Mouse (Mus musculus) forelimb bud, embryonic 11.5 days (tissue): Measurements from ENCODE around the gene St8sia1.

ENCODE experiments used
- DNase-seq: peaks from one replicate; pipeline ENCODE4 v3.0.0-alpha.2; 2012; ENCODE audit warnings: low read depth, low spot score

Gene St8sia1

GRCm38 (mm10) chr6:142865199-142865598 lies 99.1 kb downstream of the St8sia1 start:
- no peak for DNase-seq

GRCm38 (mm10) chr6:142863881-142864280 lies 100.4 kb downstream of the St8sia1 start:
- DNase-seq, result no peak

- no peak for DNase-seq
These were observed 102.0 kb downstream of the St8sia1 start for GRCm38 (mm10) chr6:142862265-142862664.

GRCm38 (mm10) chr6:142860396-142860795 lies 103.9 kb downstream of the St8sia1 start:
- no peak for DNase-seq

GRCm38 (mm10) chr6:142859946-142860345 lies 104.3 kb downstream of the St8sia1 start:
- DNase-seq, result no peak

GRCm38 (mm10) chr6:142858937-142859336 lies 105.3 kb downstream of the St8sia1 start:
- no peak for DNase-seq

- no peak for DNase-seq
These were observed 107.9 kb downstream of the St8sia1 start for GRCm38 (mm10) chr6:142856258-142856874.

- DNase-seq, result no peak
These were observed 108.5 kb downstream of the St8sia1 start for GRCm38 (mm10) chr6:142855761-142856160.

GRCm38 (mm10) chr6:142852419-142853377 lies 111.6 kb downstream of the St8sia1 start:
- no peak for DNase-seq

GRCm38 (mm10) chr6:142850436-142850835 lies 113.8 kb downstream of the St8sia1 start:
- no peak for DNase-seq

GRCm38 (mm10) chr6:142849326-142849725 lies 114.9 kb downstream of the St8sia1 start:
- DNase-seq, result no peak

- DNase-seq, result no peak
These were observed 116.2 kb downstream of the St8sia1 start for GRCm38 (mm10) chr6:142847914-142848674.

GRCm38 (mm10) chr6:142846855-142847254 lies 117.4 kb downstream of the St8sia1 start:
- no peak for DNase-seq

- no peak for DNase-seq
These were observed 119.2 kb downstream of the St8sia1 start for GRCm38 (mm10) chr6:142845066-142845465.

GRCm38 (mm10) chr6:142844061-142844460 lies 120.2 kb downstream of the St8sia1 start:
- DNase-seq, result no peak

GRCm38 (mm10) chr6:142838501-142838900 lies 125.8 kb downstream of the St8sia1 start:
- DNase-seq, result no peak

- no peak for DNase-seq
These were observed 126.9 kb downstream of the St8sia1 start for GRCm38 (mm10) chr6:142837326-142837725.

- peak; percentile 12 for DNase-seq
These were observed 128.5 kb downstream of the St8sia1 start for GRCm38 (mm10) chr6:142835726-142836125.

- no peak for DNase-seq
These were observed 129.3 kb downstream of the St8sia1 start for GRCm38 (mm10) chr6:142834911-142835310.

- no peak for DNase-seq
These were observed 132.5 kb downstream of the St8sia1 start for GRCm38 (mm10) chr6:142831706-142832105.

GRCm38 (mm10) chr6:142831243-142831642 lies 133.0 kb downstream of the St8sia1 start:
- no peak for DNase-seq

GRCm38 (mm10) chr6:142830221-142830620 lies 134.0 kb downstream of the St8sia1 start:
- no peak for DNase-seq
